Mouse (Mus musculus): ENCODE measurements around the gene Kdelr3.

Kdelr3 gene

DNA sequence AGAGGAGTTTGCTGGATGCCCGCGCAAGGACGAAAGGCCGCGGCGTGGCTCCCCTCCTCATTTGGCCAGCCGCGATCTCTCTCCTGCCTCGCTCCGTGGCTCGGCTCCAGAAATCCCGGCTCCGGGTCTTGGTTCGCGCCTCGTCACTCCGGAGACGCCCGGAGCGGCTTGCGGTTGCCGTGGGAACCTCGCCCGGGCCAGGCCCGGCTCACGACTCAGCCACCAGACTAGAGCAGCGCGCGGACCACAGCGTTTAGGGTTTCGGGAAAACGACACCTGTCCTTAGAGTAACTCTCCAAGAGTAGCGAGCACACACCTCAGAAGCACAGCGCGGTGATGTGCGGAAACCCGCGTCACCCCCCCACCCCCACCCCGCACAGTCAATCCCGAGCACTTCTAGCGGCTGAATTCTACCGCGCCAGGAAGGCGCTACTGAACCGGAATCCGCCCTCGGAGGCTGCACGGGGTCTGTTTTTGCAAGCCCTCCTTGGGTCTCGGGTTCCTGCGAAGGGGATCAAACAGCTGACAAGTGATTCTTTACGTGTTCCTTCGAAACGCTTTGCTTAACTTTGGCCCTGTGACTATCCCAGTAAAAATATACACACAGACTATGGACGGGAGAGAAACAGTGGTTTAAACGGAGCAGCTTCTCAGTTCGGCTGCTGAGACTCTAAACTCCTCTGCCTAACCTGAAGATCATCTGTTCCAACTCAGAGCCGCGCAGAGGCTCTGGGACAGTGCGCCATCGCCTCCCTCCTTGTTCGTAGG is 4.5 kb upstream of the Kdelr3 start:
- DNase-seq (ENCODE audit: low spot score in 2 of 2) = peak in 1 of 2 experiments; percentile 80

DNA sequence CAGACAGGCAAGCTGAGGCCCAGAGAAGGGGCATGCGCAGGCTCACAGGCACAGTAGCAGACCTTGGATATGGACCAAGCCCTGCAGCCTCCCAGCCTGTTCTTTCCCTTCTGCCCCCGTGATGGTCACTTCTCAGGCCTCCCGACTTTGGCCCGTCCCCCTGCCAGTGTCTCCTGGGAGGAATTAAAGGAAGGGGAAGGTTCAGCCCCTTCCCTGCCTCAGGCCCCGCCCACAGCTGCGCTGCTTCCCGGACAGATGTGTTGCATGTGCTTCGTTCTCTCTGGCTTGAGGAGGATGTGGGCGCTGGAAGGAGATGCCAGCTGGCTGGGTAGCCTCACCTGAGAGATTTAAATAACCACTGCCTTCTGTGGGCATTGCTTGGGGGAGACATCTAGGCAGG is 2.3 kb upstream of the Kdelr3 start:
- no peak for DNase-seq (ENCODE audit: low spot score in 2 of 2)

DNA sequence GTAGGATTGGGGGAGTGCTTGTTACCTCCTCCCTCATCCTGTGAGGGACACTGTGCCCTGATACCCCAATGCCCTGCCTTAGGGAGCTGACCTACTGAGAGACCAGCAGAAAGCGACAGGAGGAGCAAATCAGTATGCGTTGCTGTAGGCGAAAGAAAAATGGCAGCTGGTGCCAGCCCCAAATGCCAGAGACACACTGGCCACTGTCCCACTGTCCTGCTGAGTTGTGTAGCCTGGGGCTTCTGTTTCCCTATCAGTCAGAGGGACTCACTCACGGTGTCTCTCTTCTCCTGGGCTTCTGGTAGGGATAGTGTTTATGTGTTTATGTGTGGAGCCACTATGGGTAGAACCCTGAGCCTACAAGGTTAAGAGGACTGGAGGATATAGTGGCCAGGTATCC is 1.5 kb downstream of the Kdelr3 start:
- DNase-seq (ENCODE audit: low spot score in 2 of 2) = no peak

DNA sequence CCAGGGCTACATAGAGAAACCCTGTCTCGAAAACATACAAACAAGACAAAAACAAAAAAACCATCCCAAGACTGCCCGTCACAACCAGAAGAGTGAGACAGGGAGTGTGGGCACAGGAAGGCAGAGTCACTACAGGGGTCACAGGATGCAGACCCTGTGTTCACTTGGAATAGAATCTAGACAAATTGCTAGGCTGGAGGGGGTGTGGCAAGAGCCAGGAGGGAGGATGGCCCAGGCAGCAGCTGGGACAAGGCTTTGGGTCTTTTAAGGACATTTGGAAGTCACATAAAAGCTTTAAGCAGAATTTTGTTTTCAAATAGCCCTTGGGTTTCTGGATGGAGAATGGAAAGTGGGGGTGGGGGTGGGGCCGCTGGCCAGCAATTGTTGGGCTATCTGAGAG is 2.4 kb downstream of the Kdelr3 start:
- no peak for DNase-seq (ENCODE audit: low spot score in 2 of 2)

DNA sequence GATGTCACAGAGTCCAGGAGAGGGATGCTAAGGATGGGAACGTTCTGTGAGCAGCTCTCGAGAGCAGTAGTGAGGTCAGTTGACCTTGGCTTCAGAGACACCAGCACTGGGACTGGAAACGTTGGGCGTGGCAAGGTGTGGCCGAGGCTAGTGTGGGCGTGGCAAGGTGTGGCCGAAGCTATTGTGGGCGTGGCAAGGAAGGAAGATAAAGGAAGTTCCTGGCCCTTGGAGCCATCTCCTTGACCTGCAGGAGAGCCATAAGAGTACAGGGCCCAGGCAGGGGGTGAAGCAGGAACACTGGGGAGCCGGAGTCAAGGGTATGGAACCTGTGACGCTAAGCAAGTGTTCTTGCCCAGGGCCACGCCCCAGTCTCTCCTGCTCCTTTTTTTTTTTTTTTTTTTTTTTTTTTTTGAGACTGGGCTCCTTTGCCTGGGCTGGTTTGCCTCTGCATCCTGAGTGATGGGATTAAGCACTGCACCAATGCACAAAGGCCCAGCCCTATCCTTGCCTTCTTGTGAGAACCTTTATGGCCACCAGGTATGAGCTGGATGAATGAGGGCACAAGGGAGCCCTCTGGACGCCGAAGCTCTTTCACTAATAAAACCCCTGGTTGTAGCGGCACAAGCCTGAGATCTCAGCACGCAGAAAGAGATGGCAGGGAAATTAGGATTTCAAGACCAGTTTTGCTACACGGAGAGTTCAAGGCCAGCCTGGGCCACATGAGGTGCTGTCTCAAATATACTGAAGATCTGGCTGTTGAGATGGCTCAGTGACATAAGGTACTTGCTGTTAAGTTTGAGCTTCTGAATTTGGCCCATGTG is 3.4 kb downstream of the Kdelr3 start:
- no peak for DNase-seq (ENCODE audit: low spot score in 2 of 2)

DNA sequence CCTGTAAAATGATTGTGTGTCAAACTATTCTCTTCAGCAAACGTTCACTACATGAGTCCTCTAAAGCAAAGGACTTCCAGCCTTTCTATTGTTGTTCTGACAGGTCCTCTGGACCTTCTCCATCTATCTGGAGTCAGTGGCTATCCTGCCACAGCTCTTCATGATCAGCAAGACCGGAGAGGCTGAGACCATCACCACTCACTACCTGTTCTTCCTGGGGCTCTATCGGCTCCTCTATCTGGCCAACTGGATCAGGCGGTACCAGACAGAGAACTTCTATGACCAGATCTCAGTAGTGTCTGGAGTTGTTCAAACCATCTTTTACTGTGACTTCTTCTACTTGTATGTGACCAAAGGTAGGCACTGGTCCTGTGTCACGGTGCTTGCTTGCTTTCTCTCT is 9.4 kb downstream of the Kdelr3 start:
- DNase-seq (ENCODE audit: low spot score in 2 of 2) = no peak

DNA sequence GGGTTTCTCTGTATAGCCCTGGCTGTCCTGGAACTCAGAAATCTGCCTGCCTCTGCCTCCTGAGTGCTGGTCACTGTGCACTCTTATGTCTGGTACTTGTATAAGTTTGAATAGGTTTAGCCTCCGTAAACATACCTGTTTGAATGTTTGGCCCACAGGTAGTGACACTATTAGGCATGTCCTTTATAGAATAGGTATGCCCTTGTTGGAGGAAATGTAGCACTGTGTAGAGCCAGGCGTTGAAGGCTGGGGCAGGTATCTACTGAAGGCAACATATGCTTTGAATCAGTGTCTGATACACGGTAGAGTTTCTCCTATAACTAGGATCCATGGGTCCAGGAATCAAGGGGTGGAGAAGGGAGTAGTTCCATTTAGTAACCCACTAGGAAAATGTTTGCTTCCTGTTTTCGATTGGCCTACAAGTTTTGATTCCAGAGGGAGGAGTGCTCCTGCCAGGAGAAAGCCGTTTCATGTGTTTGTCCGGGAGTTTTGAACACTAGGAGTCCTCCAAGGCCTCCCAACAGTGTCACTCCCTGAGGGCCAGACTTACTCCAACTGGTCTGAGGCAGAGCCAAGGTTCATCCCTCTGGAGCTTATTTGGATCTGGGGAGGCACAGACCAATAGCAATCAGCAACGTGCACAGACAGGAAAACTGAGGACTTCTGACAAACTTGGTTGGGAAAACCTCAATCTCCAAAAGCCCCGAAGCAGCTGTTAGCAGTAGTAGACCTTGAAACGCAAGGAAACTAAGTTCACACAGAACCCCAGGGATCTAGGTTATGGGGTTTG is 10.0 kb downstream of the Kdelr3 start:
- no peak for DNase-seq (ENCODE audit: low spot score in 2 of 2)

DNA sequence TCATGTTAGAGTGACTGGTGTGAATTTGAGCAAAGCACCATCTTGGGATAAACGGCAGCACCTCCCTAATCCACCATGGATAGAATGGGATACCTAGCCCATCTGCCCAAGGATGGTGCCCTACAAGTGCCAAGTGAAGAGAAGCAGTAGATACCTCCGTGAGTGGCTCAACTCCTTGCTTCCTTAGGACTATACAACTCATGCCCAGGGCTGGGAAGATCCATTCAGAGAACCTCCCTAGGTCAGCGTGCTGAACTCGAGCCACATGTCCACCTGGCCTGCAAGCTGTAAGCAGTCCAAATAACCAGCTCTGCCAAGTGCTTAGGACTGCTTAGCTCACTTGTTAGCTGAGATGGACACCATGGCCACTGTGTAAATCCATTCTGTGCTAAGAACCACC is 11.0 kb downstream of the Kdelr3 start:
- DNase-seq (ENCODE audit: low spot score in 2 of 2) = no peak

DNA sequence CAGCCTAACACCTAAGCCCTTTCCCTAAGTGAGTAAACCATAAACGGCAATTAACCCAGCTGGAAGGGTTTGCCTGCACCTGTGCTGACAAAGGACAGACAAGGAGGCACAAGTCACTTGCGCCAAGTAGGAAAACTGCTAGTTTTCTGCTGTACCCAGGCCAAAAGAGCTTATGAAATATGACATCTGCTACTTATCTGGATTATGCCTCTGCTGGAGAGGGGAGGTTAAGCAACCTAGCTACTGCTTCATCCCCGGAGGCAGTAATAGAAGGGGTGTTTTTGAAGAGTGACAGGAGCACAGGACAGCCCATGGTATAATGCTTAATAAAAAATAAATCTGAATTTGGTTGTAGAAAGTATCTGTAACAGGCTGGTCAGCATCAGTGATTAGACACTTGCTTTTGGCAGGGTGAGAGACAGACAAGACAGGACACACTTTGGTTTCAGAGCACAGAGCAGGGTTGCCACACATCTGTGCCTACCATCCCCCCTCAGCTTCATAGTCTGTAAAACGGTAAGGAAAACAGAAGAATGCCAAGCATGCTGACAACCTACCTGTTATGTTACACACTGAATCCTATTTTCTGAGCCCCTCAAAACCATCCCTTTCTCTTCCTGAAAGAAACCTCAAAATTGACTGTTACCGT is 11.9 kb downstream of the Kdelr3 start:
- no peak for DNase-seq (ENCODE audit: low spot score in 2 of 2)

DNA sequence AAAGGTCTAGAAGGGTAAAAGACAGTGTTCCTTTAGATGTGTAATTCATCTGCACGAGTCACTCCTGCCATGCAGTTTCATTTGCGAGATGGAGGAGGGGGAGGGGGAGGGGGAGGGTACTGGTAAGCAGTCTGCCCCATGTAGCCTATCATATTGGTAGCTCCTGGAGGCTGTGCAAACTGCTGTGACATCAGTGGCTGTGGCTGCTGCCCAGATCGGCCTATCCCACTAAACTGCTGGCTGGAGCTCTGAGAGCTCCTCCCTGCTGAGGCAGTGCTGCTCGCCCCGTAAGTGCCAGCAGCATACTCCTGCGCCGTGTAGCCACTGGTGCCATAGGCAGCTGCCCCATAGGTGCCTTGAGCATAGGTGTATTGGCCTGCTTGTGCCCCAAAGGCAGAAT is 13.7 kb downstream of the Kdelr3 start:
- DNase-seq (ENCODE audit: low spot score in 2 of 2) = no peak

DNA sequence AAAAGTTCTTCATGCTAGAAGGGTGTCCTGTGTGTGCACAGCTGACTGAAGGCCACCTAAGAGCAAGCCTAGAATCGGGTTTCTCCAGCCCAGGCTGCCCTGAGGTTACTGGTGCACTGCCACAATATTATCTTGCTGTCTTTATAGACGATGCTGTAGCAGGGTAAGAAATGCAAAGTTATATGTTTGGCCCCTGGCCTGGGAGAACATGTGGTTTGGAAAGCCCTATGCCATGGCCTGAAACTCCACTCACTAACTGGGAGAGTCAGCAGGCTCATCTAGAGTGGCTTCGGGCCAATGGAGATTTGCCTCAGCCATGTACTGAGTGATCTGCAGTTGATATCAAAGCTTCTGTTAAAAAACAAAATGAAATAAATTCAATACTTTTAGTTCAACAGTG is 17.6 kb downstream of the Kdelr3 start:
- DNase-seq (ENCODE audit: low spot score in 2 of 2) = no peak

DNA sequence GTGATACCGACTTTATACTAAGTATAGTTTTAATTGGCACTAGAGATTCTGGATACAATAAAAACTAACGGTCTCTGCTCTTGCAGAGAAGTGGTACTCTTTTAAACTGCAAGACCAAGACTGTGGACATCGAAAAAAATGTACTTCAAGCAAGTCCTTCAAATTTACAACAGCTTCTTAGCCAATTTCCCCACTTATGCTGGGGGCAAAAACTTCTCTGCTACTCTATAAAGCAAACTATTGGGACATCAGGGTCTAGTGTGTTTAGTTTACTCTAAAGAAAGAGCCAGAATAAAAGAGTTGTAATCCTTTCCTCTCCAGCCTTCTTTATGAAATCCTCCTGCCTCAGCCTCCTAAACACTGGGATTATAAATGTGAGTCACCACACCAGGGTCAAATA is 27.8 kb downstream of the Kdelr3 start:
- DNase-seq (ENCODE audit: low spot score in 2 of 2) = no peak

DNA sequence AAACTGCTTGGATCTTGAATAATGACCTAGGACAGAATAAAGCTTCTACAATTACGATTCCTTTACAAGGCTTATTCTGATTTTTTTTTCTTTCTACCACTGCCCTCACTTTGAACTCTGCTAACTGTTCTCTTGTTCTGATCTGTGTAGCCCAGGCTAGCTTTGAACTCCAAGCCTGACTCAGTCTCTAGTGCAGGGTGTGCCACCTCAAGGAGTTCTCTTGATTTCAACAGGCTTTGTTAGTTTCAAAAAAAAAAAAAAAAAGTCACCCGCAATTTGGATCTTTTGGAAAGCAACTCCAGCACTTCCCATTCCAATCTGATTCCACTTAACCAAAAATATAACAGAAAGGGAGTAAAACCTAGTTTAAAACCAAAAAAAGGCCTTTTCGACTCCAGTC is 29.3 kb downstream of the Kdelr3 start:
- no peak for DNase-seq (ENCODE audit: low spot score in 2 of 2)

DNA sequence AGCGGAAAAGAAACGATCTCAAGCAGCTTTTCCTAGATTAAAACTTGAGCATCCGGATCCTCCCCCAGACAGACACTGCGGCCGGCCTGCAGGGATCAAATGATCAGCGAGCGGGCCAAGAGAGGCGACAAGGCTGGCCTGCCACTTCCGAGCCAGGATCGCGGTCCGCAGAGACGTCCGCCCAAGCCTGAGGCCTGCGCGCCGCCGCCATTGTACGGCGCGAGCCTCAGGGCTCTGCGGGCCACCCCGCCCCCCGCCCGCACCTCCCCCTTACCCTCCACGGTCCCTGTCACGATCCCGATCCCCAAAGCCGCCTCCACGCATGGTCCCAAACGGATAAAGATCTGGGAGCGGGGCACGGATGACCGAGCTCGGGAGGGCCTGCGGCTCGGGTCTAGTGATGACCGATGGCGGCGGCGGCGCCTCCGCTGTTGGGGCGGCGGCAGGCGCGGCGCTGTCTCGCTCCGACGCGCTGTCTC is 29.7 kb downstream of the Kdelr3 start:
- peak in 1 of 2 experiments; percentile 44 for DNase-seq (ENCODE audit: low spot score in 2 of 2)

DNA sequence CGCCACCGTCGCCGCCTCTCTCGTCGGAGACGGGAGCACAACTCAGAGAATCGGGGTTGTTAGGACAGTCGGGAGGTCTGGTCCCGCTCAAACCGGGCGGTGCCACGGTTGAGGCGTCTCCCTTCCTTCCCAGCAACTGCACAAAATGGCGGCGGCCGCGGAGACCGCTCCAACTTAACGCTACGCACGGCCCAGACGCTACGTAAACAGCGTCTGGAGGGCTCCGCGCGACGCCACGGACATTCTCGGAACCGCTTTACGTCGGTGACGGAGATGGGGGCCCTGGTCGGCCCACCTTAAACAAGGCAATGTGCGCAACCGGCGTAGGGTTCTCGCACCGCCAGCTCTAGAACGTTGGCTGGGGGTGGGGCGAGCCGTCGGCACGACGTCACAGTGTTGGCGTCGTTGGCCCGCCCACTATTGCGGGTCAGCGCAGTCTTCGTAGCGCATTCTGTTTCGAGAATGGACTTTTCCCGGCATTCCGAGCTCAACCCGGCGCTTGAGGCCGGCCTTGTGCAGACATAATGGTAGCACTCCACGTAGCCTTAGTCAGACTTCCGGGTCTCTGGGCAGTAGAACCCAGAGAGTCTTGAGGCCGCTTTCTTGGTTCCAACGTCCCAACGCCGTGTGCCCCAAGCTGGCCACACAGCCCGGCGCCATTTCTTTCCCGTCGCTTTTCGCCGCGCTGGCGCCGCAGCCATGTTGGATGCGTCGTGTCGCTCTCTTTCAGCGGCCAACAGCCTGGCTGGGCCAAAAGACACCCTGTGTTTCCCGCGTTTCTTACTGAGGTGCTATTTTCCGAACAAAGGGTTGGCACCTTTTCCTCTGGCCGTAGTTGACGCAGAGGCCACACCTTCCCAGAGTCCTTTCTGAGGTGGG is 30.4 kb downstream of the Kdelr3 start, which contains the start of gene Ddx17:
Gene Ddx17, minus strand, starts transcription at position 332 of the 879 bp plus-strand sequence.
- DNase-seq (ENCODE audit: low spot score in 2 of 2) = peak; percentile 92 to 98

DNA sequence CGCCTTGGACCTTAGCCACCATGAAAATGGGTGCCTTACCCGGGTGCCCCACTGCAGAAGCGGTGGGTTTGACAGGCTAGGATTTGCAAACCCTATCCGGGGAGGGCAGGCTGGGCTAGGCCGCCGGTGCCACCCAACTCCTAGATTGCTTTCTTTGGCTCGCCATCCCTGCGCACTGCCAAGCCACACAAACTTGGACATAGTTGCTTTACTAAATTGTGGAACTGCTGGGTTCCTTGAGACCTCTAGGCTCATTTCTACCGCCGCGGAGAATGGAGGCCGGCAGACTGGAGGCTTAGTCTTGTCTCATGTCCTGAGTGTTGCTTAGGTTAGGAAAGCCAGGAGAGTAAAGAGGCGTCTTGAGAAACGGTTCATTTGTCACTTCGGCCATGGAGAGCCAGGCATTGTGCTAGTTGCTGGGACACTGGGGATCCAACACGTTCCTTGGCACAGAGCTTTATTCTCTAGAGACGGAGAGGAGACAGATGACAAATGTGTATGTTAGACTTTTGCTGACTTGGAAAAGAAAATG is 31.1 kb downstream of the Kdelr3 start:
- no peak for DNase-seq (ENCODE audit: low spot score in 2 of 2)

DNA sequence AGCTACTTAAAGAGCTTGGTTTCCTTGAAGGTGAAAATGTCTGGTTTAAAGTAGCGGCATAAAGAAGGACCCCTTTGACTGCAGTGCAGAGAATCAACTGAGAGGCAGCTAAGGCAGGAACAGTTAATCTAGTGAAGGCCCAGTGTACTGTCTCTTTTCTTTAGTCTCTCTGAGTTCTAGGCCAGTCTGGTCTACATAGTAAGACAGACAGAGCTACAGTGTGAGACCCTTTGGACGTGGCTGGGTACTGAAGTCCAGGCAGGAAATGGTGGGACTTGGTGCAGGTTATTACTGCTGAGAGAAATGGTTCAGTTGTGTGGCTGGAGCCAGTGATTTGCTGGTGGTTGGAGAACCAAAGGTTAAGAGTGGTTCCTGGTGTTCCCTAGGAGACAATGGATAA is 32.0 kb downstream of the Kdelr3 start:
- DNase-seq (ENCODE audit: low spot score in 2 of 2) = no peak

DNA sequence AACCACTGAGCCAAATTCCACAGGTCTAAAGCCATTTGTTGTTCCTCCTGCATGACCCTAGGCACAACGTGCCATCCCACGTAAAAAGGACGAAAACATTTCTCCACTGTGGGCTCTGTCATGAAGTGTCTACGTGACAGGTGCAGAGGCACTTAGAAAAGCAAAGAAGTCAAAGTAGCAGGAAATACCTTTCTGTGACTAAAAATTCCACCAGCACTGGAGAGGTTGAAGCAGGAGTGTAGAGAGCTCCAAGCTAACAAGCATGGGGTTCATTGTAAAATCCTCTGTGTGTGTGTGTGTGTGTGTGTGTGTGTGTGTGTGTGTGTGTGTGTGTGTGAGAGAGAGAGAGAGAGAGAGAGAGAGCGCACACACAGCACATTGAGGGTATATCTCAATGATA is 36.4 kb downstream of the Kdelr3 start:
- no peak for DNase-seq (ENCODE audit: low spot score in 2 of 2)

DNA sequence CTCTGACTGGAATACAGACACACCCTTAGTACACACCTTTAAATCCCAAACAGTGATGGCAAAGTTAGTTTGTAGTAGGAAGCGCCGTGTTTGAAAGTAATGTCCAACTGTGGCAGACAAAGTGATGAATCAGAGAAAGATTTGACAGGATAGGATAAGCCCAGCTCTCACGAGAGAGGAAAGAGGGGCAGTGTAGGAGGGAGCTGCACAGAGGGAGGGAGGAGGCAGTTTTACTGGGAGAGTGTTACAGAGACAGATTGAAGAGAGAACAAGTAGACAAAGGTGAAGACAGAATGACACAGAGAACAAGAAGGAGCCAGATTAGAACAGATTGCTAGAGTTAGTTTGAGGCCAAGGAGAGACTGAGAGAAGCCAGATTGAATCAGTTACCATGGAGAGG is 43.4 kb downstream of the Kdelr3 start:
- DNase-seq (ENCODE audit: low spot score in 2 of 2) = no peak

DNA sequence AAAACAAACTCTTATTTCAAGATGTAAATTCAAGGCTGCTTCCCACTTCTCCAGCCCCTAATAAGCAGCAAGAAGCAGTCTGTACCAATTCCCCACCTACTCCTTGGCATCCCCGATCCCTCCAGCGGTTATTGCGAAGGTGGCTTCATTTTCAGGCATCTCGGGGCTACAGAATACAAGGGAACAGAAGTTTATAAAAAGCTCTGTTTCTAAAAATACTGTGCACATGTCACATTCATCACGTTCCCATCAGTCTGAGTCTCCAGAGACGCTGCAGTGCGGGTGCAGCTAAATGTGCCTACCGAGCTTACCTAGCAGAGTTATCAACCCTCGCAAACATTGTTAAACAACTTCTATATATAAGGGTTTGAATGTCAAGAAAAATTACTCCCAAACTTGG is 46.2 kb downstream of the Kdelr3 start:
- peak; percentile 66 to 78 for DNase-seq (ENCODE audit: low spot score in 2 of 2)
